Mouse (Mus musculus): ENCODE data around the gene Acaca. TPM values are rescaled to one million over a fixed set of nuclear protein-coding genes. Genes with fewer than 3 reads are reported as not detected.

Acaca gene
- polyA plus RNA-seq, 1 experiment: 1,135 TPM

DNA sequence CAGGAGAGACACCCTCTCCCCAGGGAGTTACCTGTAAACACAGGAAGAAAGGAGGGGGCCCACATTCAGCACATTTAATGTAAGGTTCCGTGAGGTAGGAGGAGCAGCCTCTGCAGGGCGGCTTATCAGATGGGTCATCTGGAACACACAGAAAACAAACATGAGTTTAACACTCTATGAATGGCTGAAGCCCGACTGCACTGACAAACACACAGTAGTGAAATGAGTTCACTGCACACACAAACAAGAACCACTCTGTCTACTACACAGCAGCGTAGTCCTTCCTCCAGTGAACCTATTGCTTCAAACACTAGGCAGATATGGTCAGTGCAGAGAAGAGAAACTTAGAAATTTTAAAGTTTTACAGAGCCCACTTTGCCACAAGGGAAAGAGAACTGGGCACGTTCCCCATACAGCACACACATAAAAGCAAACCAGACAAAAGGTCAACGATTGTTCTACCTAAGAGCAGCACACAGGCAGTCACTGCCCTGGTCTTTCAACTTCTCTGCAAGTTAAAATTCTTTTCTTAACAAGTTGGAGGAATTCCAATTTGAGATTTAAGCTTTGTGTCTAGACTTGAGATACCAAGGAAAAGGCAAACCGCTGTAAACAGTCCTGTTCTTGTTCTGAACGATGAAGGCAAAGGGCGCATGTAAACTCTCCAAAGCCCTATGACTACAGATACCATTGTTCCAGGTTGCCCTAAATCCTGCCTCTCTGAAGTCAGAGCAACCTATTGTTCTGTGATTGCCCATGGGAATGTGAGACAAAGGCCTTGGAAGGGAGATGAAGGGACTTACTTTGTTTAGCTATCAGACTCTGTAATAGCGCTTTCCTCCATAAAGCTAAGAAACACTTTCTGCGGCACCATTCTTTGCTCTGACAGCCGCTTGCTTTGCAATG, 8.2 kb upstream of the Acaca start:
- Histone ChIP-seq H3K4me1 (ENCODE audit: control insufficient read depth, insufficient read depth, insufficient read length, low read length) (peaks cover 3% of the 10 kb centered on the region; the same call in 1 of the 2 replicates), H3K27ac (replicated peaks; ENCODE audit: low read depth, low read length) (peak overlapping the region; percentile 65), H3K4me3 (ENCODE audit: insufficient read depth, low read depth, low read length) (no peak overlapping the region)

DNA sequence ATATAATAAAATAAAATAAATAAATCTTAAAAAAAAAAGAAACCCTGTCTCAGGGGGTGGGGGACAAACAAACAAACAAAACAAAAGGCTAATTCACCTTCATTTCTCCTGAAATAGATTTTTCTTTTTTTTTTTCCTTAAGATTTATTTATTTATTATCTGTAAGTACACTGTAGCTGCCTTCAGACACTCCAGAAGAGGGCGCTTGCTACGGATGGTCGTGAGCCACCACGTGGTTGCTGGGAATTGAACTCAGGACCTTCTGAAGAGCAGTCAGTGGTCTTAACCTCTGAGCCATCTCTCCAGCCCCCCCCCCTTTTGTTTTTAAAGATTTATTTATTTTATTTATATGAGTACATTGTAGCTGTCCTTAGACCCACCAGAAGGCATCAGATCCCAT, 1.5 kb upstream of the Acaca start:
- Histone ChIP-seq H3K4me3 (ENCODE audit: insufficient read depth, low read depth, low read length) (no peak overlapping the region), H3K4me1 (ENCODE audit: control insufficient read depth, insufficient read depth, insufficient read length, low read length) (no peaks in the 10 kb centered on the region), H3K27ac (replicated peaks; ENCODE audit: low read depth, low read length) (no peak overlapping the region)

DNA sequence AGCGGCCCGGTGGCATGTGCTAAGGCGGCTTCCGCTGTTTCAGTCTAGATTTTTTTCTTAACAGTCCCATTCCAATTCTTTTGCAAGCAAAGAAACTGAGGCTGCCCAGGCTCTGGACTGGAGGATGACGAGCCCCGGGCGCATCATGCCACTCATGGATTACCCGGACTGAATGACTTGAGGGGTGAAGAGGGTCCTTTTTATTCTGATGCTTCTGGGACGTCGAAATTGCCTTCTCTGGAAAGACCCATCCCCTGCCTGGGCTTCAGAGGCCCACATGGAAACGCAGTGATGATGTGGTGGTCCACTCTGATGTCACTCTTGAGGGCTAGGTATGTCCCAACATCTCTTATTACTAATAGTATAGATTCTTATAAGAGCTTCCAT, 320 bp downstream of the Acaca start:
- H3K4me3 ChIP-seq (ENCODE audit: insufficient read depth, low read depth, low read length): peak overlapping the region; percentile 88
- no peaks in the 10 kb centered on the region for H3K4me1 ChIP-seq (ENCODE audit: control insufficient read depth, insufficient read depth, insufficient read length, low read length)
- no peak overlapping the region for H3K27ac ChIP-seq (replicated peaks; ENCODE audit: low read depth, low read length)

DNA sequence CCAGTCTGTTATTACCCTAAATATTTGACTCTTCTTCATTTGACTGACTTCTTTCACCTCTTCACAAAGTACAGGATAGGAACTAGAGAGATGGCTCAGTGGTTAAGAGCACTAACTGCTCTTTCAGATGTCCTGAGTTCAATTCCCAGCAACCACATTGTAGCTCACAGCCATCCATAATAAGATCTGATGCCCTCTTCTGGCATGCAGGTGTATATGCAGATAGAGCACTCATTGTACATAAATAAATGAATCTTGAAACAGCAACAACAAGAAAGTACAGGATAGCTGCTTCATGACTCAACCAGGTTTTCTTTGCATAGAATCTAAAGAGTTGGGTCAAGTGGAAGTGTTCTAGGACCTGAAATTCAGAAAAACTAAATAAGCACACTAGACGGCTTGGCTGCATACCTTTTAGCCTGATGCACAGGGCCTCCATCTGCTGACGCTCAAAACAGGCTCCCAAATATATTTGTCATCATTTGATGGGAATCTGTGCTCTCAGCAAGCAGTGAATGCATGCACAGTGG, 4.9 kb downstream of the Acaca start:
- no peak overlapping the region for H3K4me3 ChIP-seq (ENCODE audit: insufficient read depth, low read depth, low read length)
- no peaks in the 10 kb centered on the region for H3K4me1 ChIP-seq (ENCODE audit: control insufficient read depth, insufficient read depth, insufficient read length, low read length)
- H3K27ac ChIP-seq (replicated peaks; ENCODE audit: low read depth, low read length): no peak overlapping the region

DNA sequence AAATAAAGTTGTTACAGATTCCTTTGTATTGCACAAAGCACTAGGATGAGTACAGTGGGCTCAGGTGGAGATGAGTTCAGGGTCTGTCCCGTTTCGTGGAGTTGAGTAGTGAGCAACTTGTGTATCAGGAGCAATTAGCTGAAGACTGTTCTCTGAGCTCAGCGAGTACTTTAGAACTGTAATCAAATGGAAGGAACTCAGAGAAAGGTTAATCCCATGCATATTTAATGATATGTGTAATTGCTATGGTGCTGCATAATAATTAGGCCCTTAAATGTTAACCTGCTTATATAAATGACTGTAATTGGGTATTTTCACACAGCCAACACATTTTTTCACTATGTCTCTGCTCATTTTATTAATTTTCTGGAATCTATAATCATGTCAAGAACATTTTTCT, 7.0 kb downstream of the Acaca start:
- Histone ChIP-seq H3K4me3 (ENCODE audit: insufficient read depth, low read depth, low read length) (no peak overlapping the region), H3K27ac (replicated peaks; ENCODE audit: low read depth, low read length) (no peak overlapping the region), H3K4me1 (ENCODE audit: control insufficient read depth, insufficient read depth, insufficient read length, low read length) (no peaks in the 10 kb centered on the region)

DNA sequence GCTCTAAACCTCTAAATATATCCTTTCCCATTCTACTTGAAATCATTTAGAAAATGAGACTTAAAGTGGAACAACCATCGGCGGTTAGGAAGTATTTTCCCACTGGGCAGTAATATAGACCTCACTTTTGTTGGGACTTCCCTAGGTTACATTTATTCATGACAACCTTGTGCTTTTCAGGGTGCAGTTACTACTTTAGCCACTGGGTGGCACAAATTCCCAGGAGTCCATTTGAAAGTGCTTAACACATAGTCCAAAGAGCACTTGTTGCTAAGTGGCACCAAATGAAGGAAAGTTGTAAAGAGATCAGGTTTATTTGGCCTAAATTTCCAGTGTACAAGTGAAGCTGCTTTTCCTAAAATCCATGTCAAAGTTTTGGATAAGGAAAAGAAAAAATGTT, 12.3 kb downstream of the Acaca start:
- Histone ChIP-seq H3K27ac (replicated peaks; ENCODE audit: low read depth, low read length) (no peak overlapping the region), H3K4me1 (ENCODE audit: control insufficient read depth, insufficient read depth, insufficient read length, low read length) (no peaks in the 10 kb centered on the region), H3K4me3 (ENCODE audit: insufficient read depth, low read depth, low read length) (no peak overlapping the region)

DNA sequence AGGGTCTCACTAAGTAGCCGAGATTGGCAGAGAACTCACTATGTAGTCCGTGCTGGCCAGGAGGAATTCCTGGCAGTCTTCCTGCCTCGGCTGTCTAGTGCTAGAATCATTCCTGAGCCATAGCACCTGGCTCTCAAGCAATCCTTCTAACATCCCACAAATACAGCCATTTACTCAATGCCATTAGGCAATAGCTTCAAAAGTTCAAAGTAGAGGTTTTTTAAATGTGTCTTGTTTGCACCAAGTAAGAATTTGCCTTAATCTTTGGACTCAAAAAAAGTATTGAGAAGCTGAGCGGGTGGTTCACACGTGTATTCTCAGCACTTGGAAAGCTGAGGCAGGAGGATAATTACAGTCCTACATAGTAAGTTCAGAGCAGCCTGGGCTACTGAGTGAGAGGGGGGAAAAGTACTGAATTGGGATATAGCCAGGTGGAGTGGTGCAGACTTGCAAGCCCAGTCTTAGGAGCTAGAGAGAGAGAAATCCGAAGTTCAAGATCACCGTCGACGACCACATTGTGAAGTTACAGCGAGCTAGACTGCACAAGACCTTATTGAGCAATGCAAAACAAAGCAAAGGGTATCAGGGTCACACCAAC, 15.8 kb downstream of the Acaca start:
- H3K4me1 ChIP-seq (ENCODE audit: control insufficient read depth, insufficient read depth, insufficient read length, low read length): no peaks in the 10 kb centered on the region
- no peak overlapping the region for H3K27ac ChIP-seq (replicated peaks; ENCODE audit: low read depth, low read length)
- no peak overlapping the region for H3K4me3 ChIP-seq (ENCODE audit: insufficient read depth, low read depth, low read length)

DNA sequence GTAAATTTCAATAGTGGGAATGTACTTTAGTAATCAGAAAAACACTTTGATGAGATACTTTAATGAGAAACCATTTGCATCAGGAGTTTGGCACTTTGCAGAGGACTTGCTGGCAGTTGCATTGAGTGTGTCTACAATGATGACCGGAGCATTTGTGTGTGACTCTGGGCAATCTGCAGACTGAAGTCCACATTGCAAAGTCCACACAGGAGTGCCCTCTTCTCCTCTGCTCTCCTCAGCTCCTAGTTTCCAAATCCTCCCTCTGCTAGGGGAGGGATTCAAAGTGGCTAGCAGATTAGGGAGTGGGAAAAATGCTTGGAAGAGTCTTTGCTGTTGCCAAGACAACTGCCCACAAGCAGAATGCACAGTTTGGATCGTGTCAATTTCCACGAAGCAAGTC, 16.6 kb downstream of the Acaca start:
- Histone ChIP-seq H3K4me1 (ENCODE audit: control insufficient read depth, insufficient read depth, insufficient read length, low read length) (no peaks in the 10 kb centered on the region), H3K27ac (replicated peaks; ENCODE audit: low read depth, low read length) (no peak overlapping the region)

DNA sequence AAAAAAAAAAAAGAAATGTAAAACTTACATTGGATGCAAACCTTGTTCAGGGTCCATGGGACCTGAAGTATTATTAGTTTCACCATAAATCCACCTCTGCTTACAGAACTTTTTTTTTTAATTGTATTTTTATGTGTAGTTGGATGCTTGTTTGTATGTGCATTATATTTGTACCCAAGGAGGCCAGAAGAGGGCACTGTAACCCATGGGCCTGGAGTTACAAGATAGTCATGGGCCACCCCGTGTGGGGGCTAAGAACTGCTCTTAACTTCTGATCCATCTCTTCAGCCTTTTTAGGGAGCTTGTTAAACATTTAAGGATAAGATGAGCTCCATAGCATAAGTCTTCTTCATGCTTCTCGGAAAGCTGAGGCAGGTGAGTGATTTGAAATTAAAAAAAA, 21.4 kb downstream of the Acaca start:
- no peaks in the 10 kb centered on the region for H3K4me1 ChIP-seq (ENCODE audit: control insufficient read depth, insufficient read depth, insufficient read length, low read length)
- H3K4me3 ChIP-seq (ENCODE audit: insufficient read depth, low read depth, low read length): no peak overlapping the region
- H3K27ac ChIP-seq (replicated peaks; ENCODE audit: low read depth, low read length): no peak overlapping the region

More for the DNA sequence above, 16.6 kb downstream of the Acaca start:
- no peak overlapping the region for H3K4me3 ChIP-seq (ENCODE audit: insufficient read depth, low read depth, low read length)

DNA sequence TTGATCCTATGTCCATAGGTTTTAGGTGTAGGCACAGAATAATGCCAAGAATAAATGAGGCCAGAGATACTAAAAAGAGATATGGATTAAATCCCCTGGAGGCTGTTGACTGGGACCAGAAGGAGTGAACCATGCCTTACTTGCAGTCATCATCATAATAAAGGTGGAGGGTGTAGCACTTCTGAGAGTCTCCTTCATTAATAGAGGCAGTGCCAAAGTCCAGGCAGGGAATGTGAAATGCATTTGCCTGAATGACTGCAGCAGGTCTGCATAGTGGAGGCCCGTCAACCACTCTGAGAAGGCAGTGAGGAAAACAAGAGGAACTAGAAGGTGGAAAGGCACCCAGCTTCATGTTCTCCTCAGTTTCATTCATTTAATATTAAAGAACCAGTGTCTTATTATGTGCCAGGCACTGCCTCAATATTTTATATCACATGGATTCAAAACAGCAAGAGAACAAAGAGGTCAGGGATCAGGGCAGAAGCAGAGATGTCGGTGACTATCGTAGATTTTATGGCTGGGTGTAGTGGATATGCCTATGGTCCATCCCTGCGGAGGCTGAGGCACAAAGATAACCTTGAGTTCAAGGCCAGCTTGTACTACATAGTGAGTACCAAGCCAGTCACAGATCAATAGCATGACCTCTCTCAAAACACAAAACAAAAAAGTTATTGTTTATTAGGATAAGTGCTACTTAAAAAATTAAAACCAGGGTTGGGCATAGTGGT, 27.2 kb downstream of the Acaca start:
- Histone ChIP-seq H3K4me1 (ENCODE audit: control insufficient read depth, insufficient read depth, insufficient read length, low read length) (no peaks in the 10 kb centered on the region), H3K4me3 (ENCODE audit: insufficient read depth, low read depth, low read length) (no peak overlapping the region), H3K27ac (replicated peaks; ENCODE audit: low read depth, low read length) (no peak overlapping the region)

DNA sequence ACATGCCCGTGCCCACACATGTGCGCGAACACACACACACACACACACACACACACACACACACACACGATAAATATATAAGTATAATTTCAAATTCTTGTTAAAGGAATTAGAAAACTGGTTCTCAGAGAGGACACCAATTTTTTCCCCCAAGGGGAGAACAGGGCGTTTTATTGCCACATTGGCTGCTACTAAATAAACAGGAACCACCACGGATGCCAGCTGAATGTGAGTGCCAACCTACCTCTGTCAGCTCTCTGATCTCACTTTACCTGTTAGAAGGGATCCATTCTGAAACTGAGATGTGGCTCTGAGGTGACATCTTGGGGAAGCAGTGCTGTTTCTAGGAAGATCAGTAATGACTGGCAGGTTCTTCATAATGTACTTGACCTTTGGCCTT, 34.7 kb downstream of the Acaca start:
- Histone ChIP-seq H3K4me3 (ENCODE audit: insufficient read depth, low read depth, low read length) (no peak overlapping the region), H3K27ac (replicated peaks; ENCODE audit: low read depth, low read length) (no peak overlapping the region)

DNA sequence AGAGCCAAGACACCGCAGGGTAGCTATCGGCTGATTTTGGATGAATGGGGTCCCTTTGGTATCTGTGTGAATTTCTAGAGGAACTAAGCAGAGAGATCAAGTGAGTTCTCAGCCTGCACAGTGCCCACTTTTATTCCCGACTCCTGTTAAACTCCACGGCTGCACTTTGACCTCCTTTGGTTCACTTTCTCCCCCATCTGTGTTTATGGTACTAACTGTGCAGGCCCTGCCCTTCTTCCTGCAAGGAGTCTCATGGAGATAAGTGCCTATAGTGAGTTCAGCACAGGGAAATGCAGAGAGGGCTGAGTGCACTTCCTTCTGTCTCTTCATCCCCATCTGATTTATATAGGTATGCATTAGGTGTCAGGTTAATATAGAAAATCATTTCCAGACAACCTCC, 35.1 kb downstream of the Acaca start:
- H3K27ac ChIP-seq (replicated peaks; ENCODE audit: low read depth, low read length): no peak overlapping the region
- no peaks in the 10 kb centered on the region for H3K4me1 ChIP-seq (ENCODE audit: control insufficient read depth, insufficient read depth, insufficient read length, low read length)
- H3K4me3 ChIP-seq (ENCODE audit: insufficient read depth, low read depth, low read length): no peak overlapping the region

More for the DNA sequence above, 34.7 kb downstream of the Acaca start:
- no peaks in the 10 kb centered on the region for H3K4me1 ChIP-seq (ENCODE audit: control insufficient read depth, insufficient read depth, insufficient read length, low read length)

DNA sequence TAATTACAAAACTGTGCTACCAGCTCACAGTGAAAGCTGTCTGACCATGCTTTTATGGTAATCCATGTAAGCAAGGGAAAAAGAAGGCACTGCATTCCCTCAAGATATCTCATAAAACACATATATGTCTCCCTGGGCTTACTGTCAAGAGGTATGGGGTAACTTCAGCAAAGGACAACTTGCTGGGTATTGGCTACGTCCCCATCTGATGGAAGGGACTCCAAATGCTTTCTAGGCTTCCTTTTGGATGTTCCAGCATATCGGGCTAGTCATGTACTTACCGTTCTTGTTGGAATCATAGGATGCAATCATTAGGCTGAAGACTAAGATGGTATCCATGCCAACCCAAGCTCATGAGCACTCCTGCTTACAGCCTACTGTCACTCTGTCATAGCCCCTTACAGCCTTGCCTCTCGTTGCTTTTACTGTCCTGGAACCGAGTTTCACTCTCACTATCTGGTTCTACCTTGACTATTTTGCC, 37.6 kb downstream of the Acaca start, which contains the start of gene Gm11437:
Gene Gm11437 (minus strand): TSS at position 431 of the 481 bp plus-strand sequence.
- no peaks in the 10 kb centered on the region for H3K4me1 ChIP-seq (ENCODE audit: control insufficient read depth, insufficient read depth, insufficient read length, low read length)
- no peak within 1 kb of the TSS for H3K4me3 ChIP-seq (ENCODE audit: insufficient read depth, low read depth, low read length)
- H3K27ac ChIP-seq (replicated peaks; ENCODE audit: low read depth, low read length): no peak within 1 kb of the TSS

DNA sequence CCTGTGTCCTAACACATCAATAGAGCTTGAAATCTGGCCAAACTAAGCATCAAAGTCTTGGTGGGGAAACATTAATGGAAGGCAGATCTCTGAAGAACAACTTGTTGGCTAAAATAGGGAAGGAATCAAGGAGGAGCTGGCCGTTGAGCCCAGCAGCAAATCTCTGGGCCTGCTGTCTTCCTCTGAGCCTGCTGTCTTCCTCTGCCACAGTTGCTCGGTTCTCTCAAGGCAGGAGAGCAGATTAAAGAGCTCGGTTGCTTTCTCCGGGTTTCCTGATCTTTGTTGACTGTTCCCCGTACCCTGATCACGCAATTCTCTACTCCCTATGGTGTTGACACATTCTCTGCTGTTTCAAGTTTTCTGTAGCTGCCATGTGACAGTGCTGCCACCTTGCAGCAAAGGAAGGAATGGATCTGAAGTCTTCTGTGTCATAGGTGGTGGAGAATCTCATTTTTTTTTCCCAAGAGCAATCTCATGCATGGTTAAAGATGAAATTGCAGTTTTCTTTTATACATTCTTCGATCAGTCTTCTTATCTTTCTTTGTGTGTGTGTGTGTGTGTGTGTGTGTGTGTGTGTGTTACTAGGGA, 39.3 kb downstream of the Acaca start:
- H3K27ac ChIP-seq (replicated peaks; ENCODE audit: low read depth, low read length): peak overlapping the region; percentile 56
- no peaks in the 10 kb centered on the region; the same call in 1 of the 2 replicates for H3K4me1 ChIP-seq (ENCODE audit: control insufficient read depth, insufficient read depth, insufficient read length, low read length)
- no peak overlapping the region for H3K4me3 ChIP-seq (ENCODE audit: insufficient read depth, low read depth, low read length)
